Mouse (Mus musculus): ENCODE measurements around the gene Rpl36al. TPM values are rescaled to one million over a fixed set of nuclear protein-coding genes. Genes with fewer than 3 reads are reported as not detected.
"Not testable (repeated sequence)": the region's sequence is repeated elsewhere in the genome, so short reads cannot be mapped to it uniquely, and the experiment has no call there.

Rpl36al gene
- polyA plus RNA-seq, 1 experiment from 2014 or later = 328 TPM

DNA sequence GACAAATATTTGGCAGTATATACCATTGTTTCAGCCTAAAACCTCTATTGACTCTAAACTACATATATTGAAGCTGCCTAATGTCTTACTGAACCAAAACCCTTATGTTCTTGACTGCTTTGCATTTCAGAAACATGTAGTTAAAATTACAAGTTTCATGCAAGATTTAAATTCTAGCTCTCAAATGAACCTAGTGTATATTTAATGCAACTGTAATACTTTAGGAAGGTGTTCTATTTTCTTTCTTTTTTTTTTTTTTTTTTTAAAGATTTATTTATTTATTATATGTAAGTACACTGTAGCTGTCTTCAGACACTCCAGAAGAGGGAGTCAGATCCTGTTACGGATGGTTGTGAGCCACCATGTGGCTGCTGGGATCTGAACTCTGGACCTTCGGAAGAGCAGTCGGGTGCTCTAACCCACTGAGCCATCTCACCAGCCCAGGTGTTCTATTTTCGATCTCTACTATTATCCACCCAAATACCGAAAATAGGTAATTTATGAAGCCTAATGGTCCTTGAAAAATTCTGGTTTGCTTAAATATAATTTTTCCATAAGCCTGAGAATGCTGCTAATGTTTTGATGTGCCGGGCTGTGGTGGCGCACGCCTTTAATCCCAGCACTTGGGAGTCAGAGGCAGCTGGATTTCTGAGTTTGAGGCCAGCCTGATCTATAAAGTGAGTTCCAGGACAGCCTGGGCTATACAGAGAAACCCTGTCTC is 16.9 kb downstream of the Rpl36al start:
- H3K4me2 ChIP-seq (ENCODE audit: low read length); H3K9me3 ChIP-seq (ENCODE audit: control insufficient read depth, low read length); H3K9ac ChIP-seq (ENCODE audit: low read depth, low read length); H3K27ac ChIP-seq (ENCODE audit: low read depth, low read length); H3K36me3 ChIP-seq (ENCODE audit: control insufficient read depth, insufficient read depth, low read length); H3K4me1 ChIP-seq (ENCODE audit: control insufficient read depth, insufficient read depth, low read depth, low read length); H3K4me3 ChIP-seq (ENCODE audit: low read length); H3K27me3 ChIP-seq (replicated peaks; ENCODE audit: control insufficient read depth, insufficient read depth, low read length); ATAC-seq: not testable (repeated sequence)
- WGBS = 72% methylated on average over 8 of the region's 8 CpGs

DNA sequence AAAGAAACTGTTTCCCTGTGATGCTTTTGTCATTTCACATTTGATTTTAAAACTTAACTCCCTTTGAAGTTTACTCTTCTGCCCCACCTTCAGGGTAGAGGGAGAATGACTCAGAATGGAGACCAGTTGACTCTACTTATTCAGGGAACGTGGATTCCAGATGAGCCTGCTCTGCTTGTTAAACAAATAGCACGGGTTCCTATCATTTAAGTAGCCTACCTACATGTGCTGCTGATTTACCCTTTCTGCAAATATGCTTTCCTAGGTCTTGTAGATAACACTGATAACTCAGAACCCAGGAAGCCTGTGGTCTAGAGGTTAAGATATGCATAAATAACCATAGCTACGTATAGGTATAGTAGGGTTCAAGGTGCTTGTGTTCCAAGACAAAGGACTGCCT is 19.0 kb downstream of the Rpl36al start:
- no peak overlapping the region for H3K27ac ChIP-seq (ENCODE audit: low read depth, low read length)
- H3K4me3 ChIP-seq (ENCODE audit: low read length) = no peak overlapping the region
- H3K36me3 ChIP-seq (ENCODE audit: control insufficient read depth, insufficient read depth, low read length) = no peaks in the 10 kb centered on the region
- ATAC-seq = no peak
- H3K4me2 ChIP-seq (ENCODE audit: low read length) = no peak overlapping the region
- no peak overlapping the region for H3K9ac ChIP-seq (ENCODE audit: low read depth, low read length)
- H3K9me3 ChIP-seq (ENCODE audit: control insufficient read depth, low read length) = no peaks in the 10 kb centered on the region
- no peaks in the 10 kb centered on the region for H3K27me3 ChIP-seq (replicated peaks; ENCODE audit: control insufficient read depth, insufficient read depth, low read length)
- 65% methylated on average over 3 of the region's 3 CpGs for WGBS
- H3K4me1 ChIP-seq (ENCODE audit: control insufficient read depth, insufficient read depth, low read depth, low read length) = peaks cover 8% of the 10 kb centered on the region

GRCm38 (mm10) chr12:69163586-69163985 is 20.3 kb downstream of the Rpl36al start:
- H3K36me3 ChIP-seq (ENCODE audit: control insufficient read depth, insufficient read depth, low read length); H3K27ac ChIP-seq (ENCODE audit: low read depth, low read length); H3K4me2 ChIP-seq (ENCODE audit: low read length); H3K9me3 ChIP-seq (ENCODE audit: control insufficient read depth, low read length); H3K4me3 ChIP-seq (ENCODE audit: low read length); H3K9ac ChIP-seq (ENCODE audit: low read depth, low read length); ATAC-seq; H3K27me3 ChIP-seq (replicated peaks; ENCODE audit: control insufficient read depth, insufficient read depth, low read length); H3K4me1 ChIP-seq (ENCODE audit: control insufficient read depth, insufficient read depth, low read depth, low read length): not testable (repeated sequence)
- 88% methylated on average over 4 of the region's 4 CpGs for WGBS

DNA sequence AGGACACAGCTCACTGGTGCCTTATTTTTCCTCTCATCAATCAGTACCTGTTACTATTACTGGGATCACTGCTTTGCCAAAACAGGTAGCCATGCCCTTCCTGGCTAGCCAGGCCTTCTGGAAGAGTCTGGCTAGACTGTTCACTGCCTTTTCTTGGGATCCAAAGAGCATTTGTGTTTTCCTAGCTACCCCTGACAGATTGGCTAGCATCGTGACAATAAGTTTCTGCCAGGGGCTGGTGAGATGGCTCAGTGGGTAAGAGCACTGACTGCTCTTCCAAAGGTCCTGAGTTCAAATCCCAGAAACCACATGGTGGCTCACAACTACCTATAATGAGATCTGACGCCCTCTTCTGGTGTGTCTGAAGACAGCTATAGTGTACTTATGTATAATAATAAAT is 23.2 kb downstream of the Rpl36al start:
- not testable (repeated sequence) for ATAC-seq

GRCm38 (mm10) chr12:69159578-69159940 is 24.3 kb downstream of the Rpl36al start:
- no peak for ATAC-seq
- Histone ChIP-seq H3K27ac (ENCODE audit: low read depth, low read length) (no peak overlapping the region), H3K4me3 (ENCODE audit: low read length) (peak overlapping the region; percentile 22), H3K4me1 (ENCODE audit: control insufficient read depth, insufficient read depth, low read depth, low read length) (peaks cover 7% of the 10 kb centered on the region), H3K36me3 (ENCODE audit: control insufficient read depth, insufficient read depth, low read length) (peaks cover 14% of the 10 kb centered on the region), H3K27me3 (replicated peaks; ENCODE audit: control insufficient read depth, insufficient read depth, low read length) (no peaks in the 10 kb centered on the region), H3K9me3 (ENCODE audit: control insufficient read depth, low read length) (no peaks in the 10 kb centered on the region), H3K9ac (ENCODE audit: low read depth, low read length) (no peak overlapping the region), H3K4me2 (ENCODE audit: low read length) (peak overlapping the region; percentile 42)
- WGBS = 4% methylated on average over 9 of the region's 9 CpGs

More for the DNA sequence above, 23.2 kb downstream of the Rpl36al start:
- not testable (repeated sequence) for H3K4me2 ChIP-seq (ENCODE audit: low read length); H3K4me1 ChIP-seq (ENCODE audit: control insufficient read depth, insufficient read depth, low read depth, low read length); H3K4me3 ChIP-seq (ENCODE audit: low read length); H3K27me3 ChIP-seq (replicated peaks; ENCODE audit: control insufficient read depth, insufficient read depth, low read length); H3K27ac ChIP-seq (ENCODE audit: low read depth, low read length); H3K9ac ChIP-seq (ENCODE audit: low read depth, low read length); H3K9me3 ChIP-seq (ENCODE audit: control insufficient read depth, low read length)
- H3K36me3 ChIP-seq (ENCODE audit: control insufficient read depth, insufficient read depth, low read length) = peaks cover 14% of the 10 kb centered on the region
- 82% methylated on average over 2 of the region's 2 CpGs for WGBS

GRCm38 (mm10) chr12:69158765-69159577 is 24.9 kb downstream of the Rpl36al start, which contains the start of gene Rps29:
Rps29 (minus strand) TSS chr12:69159186.
- WGBS = 0% methylated on average over 55 of the region's 68 CpGs
- H3K27ac ChIP-seq (ENCODE audit: low read depth, low read length) = peak within 1 kb of the TSS; percentile 89
- peak; percentile 99 for ATAC-seq
- not testable (repeated sequence) for H3K4me1 ChIP-seq (ENCODE audit: control insufficient read depth, insufficient read depth, low read depth, low read length); H3K9me3 ChIP-seq (ENCODE audit: control insufficient read depth, low read length); H3K27me3 ChIP-seq (replicated peaks; ENCODE audit: control insufficient read depth, insufficient read depth, low read length)
- peaks cover 14% of the 10 kb centered on the region for H3K36me3 ChIP-seq (ENCODE audit: control insufficient read depth, insufficient read depth, low read length)
- H3K4me2 ChIP-seq (ENCODE audit: low read length) = peak within 1 kb of the TSS; percentile 71
- peak within 1 kb of the TSS; percentile 87 for H3K9ac ChIP-seq (ENCODE audit: low read depth, low read length)
- H3K4me3 ChIP-seq (ENCODE audit: low read length) = peak within 1 kb of the TSS; percentile 68

GRCm38 (mm10) chr12:69158366-69158764 is 25.5 kb downstream of the Rpl36al start:
- Histone ChIP-seq H3K4me1 (ENCODE audit: control insufficient read depth, insufficient read depth, low read depth, low read length) (peaks cover 7% of the 10 kb centered on the region), H3K9me3 (ENCODE audit: control insufficient read depth, low read length) (no peaks in the 10 kb centered on the region), H3K4me3 (ENCODE audit: low read length) (peak overlapping the region; percentile 68), H3K4me2 (ENCODE audit: low read length) (peak overlapping the region; percentile 71), H3K9ac (ENCODE audit: low read depth, low read length) (peak overlapping the region; percentile 87), H3K27me3 (replicated peaks; ENCODE audit: control insufficient read depth, insufficient read depth, low read length) (no peaks in the 10 kb centered on the region), H3K27ac (ENCODE audit: low read depth, low read length) (peak overlapping the region; percentile 89), H3K36me3 (ENCODE audit: control insufficient read depth, insufficient read depth, low read length) (peaks cover 14% of the 10 kb centered on the region)
- ATAC-seq = no peak; the same call in 1 of the 2 replicates
- 1% methylated on average over 19 of the region's 19 CpGs for WGBS

GRCm38 (mm10) chr12:69157107-69157506 is 26.8 kb downstream of the Rpl36al start:
- Histone ChIP-seq H3K4me1 (ENCODE audit: control insufficient read depth, insufficient read depth, low read depth, low read length) (peaks cover 7% of the 10 kb centered on the region), H3K9ac (ENCODE audit: low read depth, low read length) (no peak overlapping the region), H3K9me3 (ENCODE audit: control insufficient read depth, low read length) (no peaks in the 10 kb centered on the region), H3K36me3 (ENCODE audit: control insufficient read depth, insufficient read depth, low read length) (peaks cover 14% of the 10 kb centered on the region), H3K4me2 (ENCODE audit: low read length) (no peak overlapping the region), H3K4me3 (ENCODE audit: low read length) (no peak overlapping the region), H3K27me3 (replicated peaks; ENCODE audit: control insufficient read depth, insufficient read depth, low read length) (no peaks in the 10 kb centered on the region), H3K27ac (ENCODE audit: low read depth, low read length) (no peak overlapping the region)
- 96% methylated on average over 2 of the region's 2 CpGs for WGBS
- ATAC-seq = no peak

- no peak overlapping the region for H3K4me2 ChIP-seq (ENCODE audit: low read length)
- H3K36me3 ChIP-seq (ENCODE audit: control insufficient read depth, insufficient read depth, low read length) = peaks cover 14% of the 10 kb centered on the region
- no peak overlapping the region for H3K9ac ChIP-seq (ENCODE audit: low read depth, low read length)
- WGBS = 78% methylated on average over 4 of the region's 4 CpGs
- H3K9me3 ChIP-seq (ENCODE audit: control insufficient read depth, low read length) = no peaks in the 10 kb centered on the region
- H3K4me3 ChIP-seq (ENCODE audit: low read length) = no peak overlapping the region
- H3K4me1 ChIP-seq (ENCODE audit: control insufficient read depth, insufficient read depth, low read depth, low read length) = peaks cover 7% of the 10 kb centered on the region
- H3K27me3 ChIP-seq (replicated peaks; ENCODE audit: control insufficient read depth, insufficient read depth, low read length) = no peaks in the 10 kb centered on the region
- ATAC-seq = no peak
- no peak overlapping the region for H3K27ac ChIP-seq (ENCODE audit: low read depth, low read length)
These were observed 27.4 kb downstream of the Rpl36al start for GRCm38 (mm10) chr12:69156436-69156835.

Measured in hindbrain, embryonic 16.5 days (tissue).